Mouse (Mus musculus) kidney, embryonic 16.5 days (tissue): Measurements from ENCODE around the gene Sowahb. TPM values are rescaled to one million over a fixed set of nuclear protein-coding genes. Genes with fewer than 3 reads are reported as not detected.

Experiments
- ATAC-seq: fragments of 200-750 bp; cut with Nextera tagmentation; 2 replicates; pipeline ENCODE4 v1.8.0; 2017; ENCODE audit warnings: moderate TSS enrichment; ENCODE audit not compliant: low FRiP score, low TSS enrichment
- H3K27ac ChIP-seq: fragments of 300-500 bp; sonication (generic); 2 replicates; pipeline ENCODE4 v1.5.1; 2014; ENCODE audit warnings: low read length
- H3K27me3 ChIP-seq: fragments of 300-500 bp; sonication (generic); 2 replicates; pipeline ENCODE4 v1.6.1; 2014; ENCODE audit warnings: low read length, control low read depth, mixed read lengths; ENCODE audit not compliant: insufficient read depth
- H3K36me3 ChIP-seq: fragments of 300-500 bp; sonication (generic); 2 replicates; pipeline ENCODE4 v1.6.1; 2014; ENCODE audit warnings: low read length, control low read depth, mixed read lengths; ENCODE audit not compliant: insufficient read depth
- H3K4me1 ChIP-seq: fragments of 300-500 bp; sonication (generic); 2 replicates; pipeline ENCODE4 v1.6.1; 2014; ENCODE audit warnings: low read length, control low read depth, mixed read lengths; ENCODE audit not compliant: insufficient read depth
- H3K4me2 ChIP-seq: fragments of 300-500 bp; sonication (generic); replicated peaks from 2 replicates; pipeline ENCODE4 v1.6.1; 2014; ENCODE audit warnings: low read depth, low read length
- H3K4me3 ChIP-seq: fragments of 300-500 bp; sonication (generic); 2 replicates; pipeline ENCODE4 v1.5.1; 2014; ENCODE audit warnings: mild to moderate bottlenecking, low read length
- H3K9ac ChIP-seq: fragments of 300-500 bp; sonication (generic); replicated peaks from 2 replicates; pipeline ENCODE4 v1.6.1; 2014; ENCODE audit warnings: low read length
- H3K9me3 ChIP-seq: fragments of 300-500 bp; sonication (generic); 2 replicates; pipeline ENCODE4 v1.6.1; 2016; ENCODE audit warnings: low read length, control low read depth
- WGBS: fragments of 180-500 bp; shearing (Covaris S2); extraction: QIAGEN DNeasy Blood & Tissue Kit; methylation state at CpG from one replicate; pipeline ENCODE4 v1.1.7; 2014; 5-methylcytosine and 5-hydroxymethylcytosine counted together
- polyA plus RNA-seq: library from polyadenylated mRNA; unstranded; fragments of >200 nt; fragmentation: Nextera tagmentation; extraction: Ambion mirVana; gene quantifications from 2 replicates; pipeline ENCODE4 v1.2.1, GENCODE M21; 2015

Gene Sowahb
- polyA plus RNA-seq, 1 experiment from 2014 or later: 1.4 TPM

GRCm38 (mm10) chr5:93077661-93078323 is 33.0 kb upstream of the Sowahb start:
- ATAC-seq: no peak
- no peak overlapping the region for H3K9ac ChIP-seq
- 82% methylated on average over 7 of the region's 7 CpGs for WGBS

GRCm38 (mm10) chr5:93060865-93061264 is 16.0 kb upstream of the Sowahb start:
- Histone ChIP-seq H3K27me3 (no peaks in the 10 kb centered on the region), H3K9ac (no peak overlapping the region), H3K9me3 (no peaks in the 10 kb centered on the region), H3K27ac (no peak overlapping the region), H3K4me3 (no peak overlapping the region), H3K4me1 (no peaks in the 10 kb centered on the region), H3K4me2 (no peak overlapping the region), H3K36me3 (no peaks in the 10 kb centered on the region)
- ATAC-seq: no peak
- 88% methylated on average over 4 of the region's 4 CpGs for WGBS

More at GRCm38 (mm10) chr5:93077661-93078323, 33.0 kb upstream of the Sowahb start:
- Histone ChIP-seq H3K4me2 (no peak overlapping the region), H3K4me3 (no peak overlapping the region), H3K36me3 (no peaks in the 10 kb centered on the region), H3K27me3 (no peaks in the 10 kb centered on the region), H3K9me3 (0 out of 2 replicates have a peak, but pooled peaks cover 5% of the 10 kb centered on the region), H3K27ac (no peak overlapping the region), H3K4me1 (no peaks in the 10 kb centered on the region)

- H3K4me1 ChIP-seq: no peaks in the 10 kb centered on the region
- no peak for ATAC-seq
- H3K27ac ChIP-seq: no peak overlapping the region
- H3K36me3 ChIP-seq: no peaks in the 10 kb centered on the region
- 56% methylated on average over 8 of the region's 8 CpGs for WGBS
- peaks cover 1% of the 10 kb centered on the region; the same call in 1 of the 2 replicates for H3K27me3 ChIP-seq
- no peak overlapping the region for H3K9ac ChIP-seq
- H3K4me3 ChIP-seq: no peak overlapping the region
- no peaks in the 10 kb centered on the region for H3K9me3 ChIP-seq
- no peak overlapping the region for H3K4me2 ChIP-seq
These were observed 9.0 kb upstream of the Sowahb start for GRCm38 (mm10) chr5:93053606-93054397.

- Histone ChIP-seq H3K27me3 (peaks cover 7% of the 10 kb centered on the region), H3K27ac (no peak overlapping the region), H3K9ac (no peak overlapping the region), H3K4me3 (no peak overlapping the region), H3K4me1 (no peaks in the 10 kb centered on the region), H3K4me2 (no peak overlapping the region), H3K36me3 (no peaks in the 10 kb centered on the region), H3K9me3 (no peaks in the 10 kb centered on the region)
- 83% methylated on average over 9 of the region's 9 CpGs for whole genome bisulfite sequencing
- ATAC-seq: no peak
These were observed 7.1 kb upstream of the Sowahb start for GRCm38 (mm10) chr5:93051951-93052350.

GRCm38 (mm10) chr5:93051041-93051440 is 6.2 kb upstream of the Sowahb start:
- Histone ChIP-seq H3K4me3 (no peak overlapping the region), H3K4me2 (no peak overlapping the region), H3K27ac (no peak overlapping the region), H3K27me3 (peaks cover 13% of the 10 kb centered on the region), H3K4me1 (no peaks in the 10 kb centered on the region), H3K9ac (no peak overlapping the region), H3K9me3 (no peaks in the 10 kb centered on the region), H3K36me3 (no peaks in the 10 kb centered on the region)
- no peak for ATAC-seq
- WGBS: 55% methylated on average over 5 of the region's 5 CpGs

GRCm38 (mm10) chr5:93049971-93050370 is 5.1 kb upstream of the Sowahb start:
- no peak overlapping the region for H3K4me2 ChIP-seq
- no CpG with 5 or more reads among the region's 1 CpGs for WGBS
- H3K27ac ChIP-seq: no peak overlapping the region
- H3K4me3 ChIP-seq: no peak overlapping the region
- ATAC-seq: no peak
- H3K9me3 ChIP-seq: no peaks in the 10 kb centered on the region
- peaks cover 1% of the 10 kb centered on the region; the same call in 1 of the 2 replicates for H3K4me1 ChIP-seq
- H3K36me3 ChIP-seq: no peaks in the 10 kb centered on the region
- peaks cover 21% of the 10 kb centered on the region for H3K27me3 ChIP-seq
- H3K9ac ChIP-seq: no peak overlapping the region

- Histone ChIP-seq H3K36me3 (no peaks in the 10 kb centered on the region), H3K4me2 (no peak overlapping the region), H3K9ac (no peak overlapping the region), H3K4me3 (no peak overlapping the region), H3K9me3 (no peaks in the 10 kb centered on the region), H3K27me3 (peaks cover 32% of the 10 kb centered on the region), H3K27ac (no peak overlapping the region), H3K4me1 (peaks cover 14% of the 10 kb centered on the region)
- 69% methylated on average over 13 of the region's 13 CpGs for WGBS
- ATAC-seq: no peak
These were observed 3.8 kb upstream of the Sowahb start for GRCm38 (mm10) chr5:93048481-93049240.

- H3K36me3 ChIP-seq: no peaks in the 10 kb centered on the region
- peaks cover 29% of the 10 kb centered on the region for H3K4me1 ChIP-seq
- no peak overlapping the region for H3K27ac ChIP-seq
- no peak overlapping the region for H3K4me2 ChIP-seq
- no peaks in the 10 kb centered on the region for H3K9me3 ChIP-seq
- ATAC-seq: no peak
- no peak overlapping the region for H3K4me3 ChIP-seq
- H3K9ac ChIP-seq: no peak overlapping the region
- H3K27me3 ChIP-seq: peaks cover 46% of the 10 kb centered on the region
- WGBS: 28% methylated on average over 5 of the region's 5 CpGs
These were observed 1.6 kb upstream of the Sowahb start for GRCm38 (mm10) chr5:93046306-93046845.

GRCm38 (mm10) chr5:93045371-93045714 is 521 bp upstream of the Sowahb start:
- H3K4me3 ChIP-seq: peak overlapping the region; percentile 64
- H3K9ac ChIP-seq: peak overlapping the region; percentile 67
- H3K4me2 ChIP-seq: peak overlapping the region; percentile 94
- no peaks in the 10 kb centered on the region for H3K9me3 ChIP-seq
- no peak overlapping the region for H3K27ac ChIP-seq
- 0% methylated on average over 19 of the region's 19 CpGs for WGBS
- ATAC-seq: no peak
- H3K4me1 ChIP-seq: peaks cover 32% of the 10 kb centered on the region
- no peaks in the 10 kb centered on the region for H3K36me3 ChIP-seq
- peaks cover 46% of the 10 kb centered on the region for H3K27me3 ChIP-seq
